Comparison of ENCODE assay signal across 8 mouse cellular contexts in the genomic region with DNA sequence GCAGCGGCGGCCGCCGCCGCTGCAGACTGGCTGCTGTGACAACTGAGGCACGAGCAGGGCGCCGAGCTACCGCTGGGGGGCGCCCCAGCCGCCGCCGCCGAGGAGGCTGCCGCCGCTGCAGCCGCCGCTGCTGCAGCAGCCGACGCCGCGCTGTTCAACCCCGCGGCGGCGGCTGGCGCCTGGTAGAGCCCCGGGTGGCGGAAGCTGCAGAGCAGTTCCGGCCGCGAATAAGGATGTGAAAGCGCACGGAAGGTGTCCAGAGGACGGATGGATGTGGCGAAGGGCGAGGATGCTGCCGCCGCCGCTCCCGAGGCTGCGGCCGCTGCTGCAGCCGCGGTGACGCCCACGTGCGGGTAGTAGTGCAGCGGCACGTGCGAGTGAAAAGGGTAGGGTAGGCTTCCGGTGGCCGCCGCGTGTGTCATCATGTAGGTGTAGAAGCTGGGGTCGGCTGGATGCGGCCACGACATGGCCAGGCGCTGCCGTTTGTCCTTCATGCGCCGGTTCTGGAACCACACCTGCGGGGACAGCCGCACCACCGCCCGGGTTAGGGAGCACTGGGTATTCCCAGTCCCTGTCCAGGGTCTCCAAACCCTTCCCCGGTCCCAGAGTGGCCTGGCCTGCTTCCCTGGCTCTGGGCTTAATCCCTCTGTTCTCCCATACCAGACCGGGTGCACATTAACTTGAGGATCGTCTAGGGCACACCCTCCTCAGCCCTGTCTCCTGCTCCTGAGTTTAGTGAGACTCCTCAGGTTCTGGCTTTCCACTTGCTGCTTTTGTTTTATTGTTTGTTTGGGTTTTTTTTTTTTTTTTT. TPM values are rescaled to one million over a fixed set of nuclear protein-coding genes. Genes with fewer than 3 reads are reported as not detected.
DNase-seq lines count a peak whose midpoint lies in the region; ATAC-seq and TF ChIP-seq lines count a peak whose summit lies in the region.

No protein-coding gene starts in this region.

- no peak overlapping the region for H3K27ac ChIP-seq in forebrain, embryonic 15.5 days (replicated peaks)
- peak overlapping the region; percentile 96 for H3K27ac ChIP-seq in limb, embryonic 14.5 days (replicated peaks; ENCODE audit: low read depth, low read length)

- peak overlapping the region; percentile 41 for H3K4me2 ChIP-seq in forebrain, embryonic 15.5 days (replicated peaks)
- peak overlapping the region; percentile 57 for H3K4me2 ChIP-seq in limb, embryonic 14.5 days (replicated peaks; ENCODE audit: low read depth, low read length, severe bottlenecking)

- no peak overlapping the region for H3K9ac ChIP-seq in forebrain, embryonic 15.5 days (replicated peaks)
- peak overlapping the region; percentile 98 for H3K9ac ChIP-seq in limb, embryonic 14.5 days (ENCODE audit: low read depth, low read length, severe bottlenecking)

- H3K36me3 ChIP-seq in forebrain, embryonic 15.5 days: no peaks in the 10 kb centered on the region
- H3K36me3 ChIP-seq in limb, embryonic 14.5 days (ENCODE audit: control insufficient read depth, insufficient read depth, low read length): peaks cover 7% of the 10 kb centered on the region; the same call in 1 of the 2 replicates

- no peak for TF ChIP-seq POLR2A in limb, embryonic 14.5 days (IDR thresholded peaks at IDR 0.05; ENCODE audit: borderline replicate concordance, extremely low read depth, insufficient read depth, insufficient read length)

- no peaks in the 10 kb centered on the region for H3K9me3 ChIP-seq in forebrain, embryonic 15.5 days
- H3K9me3 ChIP-seq in limb, embryonic 14.5 days (ENCODE audit: control insufficient read depth, low read length): no peaks in the 10 kb centered on the region

- H3K4me1 ChIP-seq in forebrain, embryonic 15.5 days: peaks cover 15% of the 10 kb centered on the region
- peaks cover 5% of the 10 kb centered on the region; the same call in 1 of the 2 replicates for H3K4me1 ChIP-seq in limb, embryonic 14.5 days (ENCODE audit: control insufficient read depth, insufficient read depth, low read length)

- ATAC-seq in CD4-positive, CD25-positive, alpha-beta regulatory T cell, adult 4 months: peak; percentile 48
- ATAC-seq in forebrain, embryonic 15.5 days (replicated peaks): no peak
- no peak for ATAC-seq in limb, embryonic 14.5 days (ENCODE audit: low FRiP score, low read depth)
- ATAC-seq in neutrophil, adult 5-6 weeks (ENCODE audit: extremely low read depth, insufficient number of reproducible peaks, low FRiP score, poor library complexity, severe bottlenecking): peak; percentile 40; the same call in 1 of the 2 replicates

- peak overlapping the region; percentile 24 for H3K4me3 ChIP-seq in forebrain, embryonic 15.5 days
- H3K4me3 ChIP-seq in limb, embryonic 14.5 days (replicated peaks; ENCODE audit: low read length): peak overlapping the region; percentile 51

- DNase-seq in cerebellum, postnatal 14 days: peak; percentile 19 to 41
- DNase-seq in cerebellum, adult 8-10 months: no peak
- peak; percentile 44 for DNase-seq in limb, embryonic 14.5 days (ENCODE audit: low spot score)
- DNase-seq in frontal cortex, postnatal 14 days (ENCODE audit: low spot score in 2 of 2): no peak
- DNase-seq in MN1 (ENCODE audit: low spot score): no peak

- WGBS in forebrain, embryonic 15.5 days: under 1% methylated on average over 67 of the region's 69 CpGs
- under 1% methylated on average over 59 of the region's 69 CpGs for WGBS in limb, embryonic 14.5 days

- peaks cover 72% of the 10 kb centered on the region for H3K27me3 ChIP-seq in forebrain, embryonic 15.5 days
- H3K27me3 ChIP-seq in limb, embryonic 14.5 days (ENCODE audit: control insufficient read depth, insufficient read depth, low read length): peaks cover 36% of the 10 kb centered on the region

RNA-seq across cellular contexts. Expression of a gene that starts 3.3 kb away (rescaled TPM):
- not detected for polyA plus RNA-seq in CD4-positive, CD25-positive, alpha-beta regulatory T cell, adult 4 months (2017; shearing (Covaris generic))
- polyA plus RNA-seq in forebrain, embryonic 15.5 days (2015; fragmentation: Nextera tagmentation; extraction: Ambion mirVana): not detected in 2 replicates
- 8.9 and 15.2 TPM in 2 replicates for polyA plus RNA-seq in limb, embryonic 14.5 days (2012; rRNA removed)
- polyA plus RNA-seq in limb, embryonic 14.5 days (2014; fragmentation: Nextera tagmentation; extraction: Ambion mirVana): 2.3 and 3.4 TPM in 2 replicates
- not detected in 2 replicates for total RNA-seq in neutrophil, adult 5-6 weeks (2017)

RNA-seq across cellular contexts. Expression of a gene that starts 12.1 kb away (rescaled TPM):
- polyA plus RNA-seq in CD4-positive, CD25-positive, alpha-beta regulatory T cell, adult 4 months (2017; shearing (Covaris generic)): not detected
- polyA plus RNA-seq in forebrain, embryonic 15.5 days (2015; fragmentation: Nextera tagmentation; extraction: Ambion mirVana): not detected in 2 replicates
- polyA plus RNA-seq in limb, embryonic 14.5 days (2012; rRNA removed): 109 and 150 TPM in 2 replicates
- polyA plus RNA-seq in limb, embryonic 14.5 days (2014; fragmentation: Nextera tagmentation; extraction: Ambion mirVana): 54.6 and 70.5 TPM in 2 replicates
- not detected in 2 replicates for total RNA-seq in neutrophil, adult 5-6 weeks (2017)

RNA-seq across cellular contexts. Expression of a gene that starts 18.8 kb away (rescaled TPM):
- polyA plus RNA-seq in CD4-positive, CD25-positive, alpha-beta regulatory T cell, adult 4 months (2017; shearing (Covaris generic)): not detected
- not detected in 2 replicates for polyA plus RNA-seq in forebrain, embryonic 15.5 days (2015; fragmentation: Nextera tagmentation; extraction: Ambion mirVana)
- 43.3 and 58.3 TPM in 2 replicates for polyA plus RNA-seq in limb, embryonic 14.5 days (2012; rRNA removed)
- polyA plus RNA-seq in limb, embryonic 14.5 days (2014; fragmentation: Nextera tagmentation; extraction: Ambion mirVana): 38.4 and 53.0 TPM in 2 replicates
- not detected in 2 replicates for total RNA-seq in neutrophil, adult 5-6 weeks (2017)

RNA-seq across cellular contexts. Expression of a gene that starts 23.3 kb away (rescaled TPM):
- polyA plus RNA-seq in CD4-positive, CD25-positive, alpha-beta regulatory T cell, adult 4 months (2017; shearing (Covaris generic)): not detected
- polyA plus RNA-seq in forebrain, embryonic 15.5 days (2015; fragmentation: Nextera tagmentation; extraction: Ambion mirVana): not detected in 2 replicates
- 40.0 and 60.8 TPM in 2 replicates for polyA plus RNA-seq in limb, embryonic 14.5 days (2012; rRNA removed)
- polyA plus RNA-seq in limb, embryonic 14.5 days (2014; fragmentation: Nextera tagmentation; extraction: Ambion mirVana): 21.4 and 30.0 TPM in 2 replicates
- not detected in 2 replicates for total RNA-seq in neutrophil, adult 5-6 weeks (2017)

RNA-seq across cellular contexts. Expression of a gene that starts 35.7 kb away (rescaled TPM):
- polyA plus RNA-seq in CD4-positive, CD25-positive, alpha-beta regulatory T cell, adult 4 months (2017; shearing (Covaris generic)): not detected
- polyA plus RNA-seq in forebrain, embryonic 15.5 days (2015; fragmentation: Nextera tagmentation; extraction: Ambion mirVana): not detected in 2 replicates
- polyA plus RNA-seq in limb, embryonic 14.5 days (2012; rRNA removed): 37.9 and 39.4 TPM in 2 replicates
- polyA plus RNA-seq in limb, embryonic 14.5 days (2014; fragmentation: Nextera tagmentation; extraction: Ambion mirVana): 18.3 and 26.1 TPM in 2 replicates
- total RNA-seq in neutrophil, adult 5-6 weeks (2017): not detected in 2 replicates

Comparison
In these comparisons a context has a peak if more than half of its experiments do, and no peak if none do; other contexts are left out.
1. DNase-seq: peak in cerebellum, postnatal 14 days (2 of 2) and limb, embryonic 14.5 days (single experiment); none in cerebellum, adult 8-10 months (single experiment), frontal cortex, postnatal 14 days (0 of 2) and MN1 (single experiment).
2. ATAC-seq: peak in CD4-positive, CD25-positive, alpha-beta regulatory T cell, adult 4 months (single experiment) and neutrophil, adult 5-6 weeks (single experiment); none in forebrain, embryonic 15.5 days (single experiment) and limb, embryonic 14.5 days (single experiment).
3. RNA of a gene that starts 12.1 kb away (polyA plus RNA-seq): 54.6 to 150 TPM in limb, embryonic 14.5 days; not detected in CD4-positive, CD25-positive, alpha-beta regulatory T cell, adult 4 months and not detected in forebrain, embryonic 15.5 days; every median in the first group is over 10 times any median in the second.
4. RNA of a gene that starts 18.8 kb away (polyA plus RNA-seq): 38.4 to 58.3 TPM in limb, embryonic 14.5 days; not detected in CD4-positive, CD25-positive, alpha-beta regulatory T cell, adult 4 months and not detected in forebrain, embryonic 15.5 days; every median in the first group is over 10 times any median in the second.